Mouse (Mus musculus): ENCODE measurements around the gene Endog.

Gene Endog

GRCm38 (mm10) chr2:30212169-30212545 lies 40.9 kb downstream of the Endog start:
- no peak for DNase-seq

GRCm38 (mm10) chr2:30212951-30213350 lies 41.7 kb downstream of the Endog start:
- DNase-seq, result no peak

GRCm38 (mm10) chr2:30214745-30215144 lies 43.5 kb downstream of the Endog start:
- no peak for DNase-seq

GRCm38 (mm10) chr2:30215493-30215892 lies 44.2 kb downstream of the Endog start:
- no peak for DNase-seq

- DNase-seq, result no peak
Observed at GRCm38 (mm10) chr2:30216293-30216692, 45.0 kb downstream of the Endog start.
